Mouse (Mus musculus) intestine, postnatal 0 days (tissue): Measurements from ENCODE around the gene Capn6. TPM values are rescaled to one million over a fixed set of nuclear protein-coding genes. Genes with fewer than 3 reads are reported as not detected.
A peak's percentile ranks its signal among the peaks of the same experiment; 100 is the strongest.

Experiments used
- ATAC-seq: fragments of 200-750 bp; cut with Nextera tagmentation; 2 replicates; pipeline ENCODE4 v1.8.0; 2017; ENCODE audit warnings: mild to moderate bottlenecking, moderate TSS enrichment, moderate library complexity
- H3K27ac ChIP-seq: fragments of 300-500 bp; sonication (generic); 2 replicates; pipeline ENCODE4 v1.5.1; 2014; ENCODE audit warnings: mild to moderate bottlenecking, low read depth, low read length, moderate library complexity
- H3K27me3 ChIP-seq: fragments of 300-500 bp; sonication (generic); replicated peaks from 2 replicates; pipeline ENCODE4 v1.6.1; 2014; ENCODE audit warnings: low read length, mixed read lengths; ENCODE audit not compliant: control insufficient read depth, insufficient read depth
- H3K36me3 ChIP-seq: fragments of 300-500 bp; sonication (generic); 2 replicates; pipeline ENCODE4 v1.6.1; 2014; ENCODE audit warnings: mild to moderate bottlenecking, moderate library complexity; ENCODE audit not compliant: control insufficient read depth, insufficient read depth
- H3K4me1 ChIP-seq: fragments of 300-500 bp; sonication (generic); replicated peaks from 2 replicates; pipeline ENCODE4 v1.6.1; 2014; ENCODE audit warnings: antibody characterized with exemption, low read length, mixed read lengths; ENCODE audit not compliant: control insufficient read depth, insufficient read depth
- H3K4me2 ChIP-seq: fragments of 300-500 bp; sonication (generic); replicated peaks from 2 replicates; pipeline ENCODE4 v1.6.1; 2014; ENCODE audit warnings: low read depth, mild to moderate bottlenecking, moderate library complexity
- H3K4me3 ChIP-seq: fragments of 300-500 bp; sonication (generic); 2 replicates; pipeline ENCODE4 v1.5.1; 2014; ENCODE audit warnings: low read depth, low read length
- H3K9ac ChIP-seq: fragments of 300-500 bp; sonication (generic); 2 replicates; pipeline ENCODE4 v1.6.1; 2014; ENCODE audit warnings: mild to moderate bottlenecking, low read depth, low read length
- H3K9me3 ChIP-seq: fragments of 300-500 bp; sonication (generic); 2 replicates; pipeline ENCODE4 v1.6.1; 2016; ENCODE audit warnings: mixed run types; ENCODE audit not compliant: control insufficient read depth
- CTCF ChIP-seq: sonication (generic); IDR thresholded peaks from 2 replicates; pipeline ENCODE4 v1.5.1; 2016; ENCODE audit warnings: low read depth, mild to moderate bottlenecking, control low read depth, antibody characterized with exemption, moderate library complexity
- WGBS: fragments of 180-500 bp; shearing (Covaris S2); extraction: QIAGEN DNeasy Blood & Tissue Kit; methylation state at CpG from one replicate; pipeline ENCODE4 v1.1.7; 2014; 5-methylcytosine and 5-hydroxymethylcytosine counted together
- polyA plus RNA-seq: library from polyadenylated mRNA; unstranded; fragments of >200 nt; fragmentation: Nextera tagmentation; extraction: Ambion mirVana; gene quantifications from 2 replicates; pipeline ENCODE4 v1.2.1, GENCODE M21; 2015

Capn6 gene
- 8.2 and 9.8 TPM in 2 replicates for polyA plus RNA-seq

DNA sequence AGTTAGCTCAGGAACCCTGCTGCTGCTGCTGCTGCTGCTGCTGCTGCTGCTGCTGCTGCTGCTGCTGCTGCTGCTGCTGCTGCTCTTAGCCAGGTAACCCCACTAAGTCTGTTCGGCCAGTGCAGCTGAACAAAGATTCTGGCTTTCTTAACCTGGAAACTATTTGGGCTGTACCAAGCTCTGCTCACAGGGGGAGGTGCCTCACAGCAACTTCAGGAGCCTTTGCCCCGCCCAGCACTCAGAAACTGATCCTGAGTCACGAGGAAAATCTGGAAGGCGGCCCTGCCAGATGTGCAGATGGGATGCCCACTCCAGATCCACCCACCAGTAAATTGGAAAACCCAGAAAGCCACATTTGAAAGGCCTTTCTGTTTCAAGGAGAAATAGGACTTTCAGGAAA is at the start of gene Capn6:
TSS of gene Capn6 (minus strand) at position 203 of the 400 bp plus-strand sequence.
- no peak for TF ChIP-seq CTCF
- WGBS = 32% methylated on average over 4 of the region's 4 CpGs
- ATAC-seq = no peak
- Histone ChIP-seq H3K9me3 (no peaks in the 10 kb centered on the region), H3K27me3 (no peaks in the 10 kb centered on the region), H3K27ac (no peak within 1 kb of the TSS), H3K9ac (no peak within 1 kb of the TSS), H3K36me3 (no peaks in the 10 kb centered on the region), H3K4me2 (no peak within 1 kb of the TSS), H3K4me3 (no peak within 1 kb of the TSS; the same call in 1 of the 2 replicates), H3K4me1 (no peaks in the 10 kb centered on the region)

DNA sequence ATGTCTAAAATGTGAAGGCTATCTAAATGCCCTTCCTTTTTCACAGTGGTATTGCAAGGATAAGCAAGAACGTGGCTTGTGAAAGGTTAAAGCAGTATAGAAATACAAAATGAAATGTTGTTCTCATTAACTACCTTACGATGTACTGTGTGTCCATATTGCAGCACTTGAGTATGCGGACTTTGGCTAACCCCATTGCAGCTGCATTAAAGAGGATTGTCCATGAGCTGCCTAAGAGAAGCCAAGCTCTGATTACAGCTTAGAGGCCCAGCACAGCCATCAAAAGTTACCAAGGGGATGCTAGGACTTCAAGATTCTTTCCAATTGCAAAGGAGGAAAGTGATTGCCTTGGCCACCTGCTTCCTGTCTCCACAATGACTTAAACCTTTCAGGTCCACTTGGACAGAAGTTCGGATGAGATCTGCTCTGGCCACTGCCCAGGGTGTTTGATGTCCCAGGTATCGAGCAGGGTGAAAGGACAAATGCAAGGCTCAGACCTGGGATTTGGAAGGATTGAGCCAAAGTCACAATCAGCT is 40.0 kb upstream of the Capn6 start:
- Histone ChIP-seq H3K4me2 (no peak overlapping the region), H3K9ac (no peak overlapping the region), H3K27ac (no peak overlapping the region), H3K9me3 (no peaks in the 10 kb centered on the region), H3K4me1 (no peaks in the 10 kb centered on the region), H3K36me3 (no peaks in the 10 kb centered on the region), H3K27me3 (no peaks in the 10 kb centered on the region), H3K4me3 (no peak overlapping the region)
- 74% methylated on average over 5 of the region's 5 CpGs for WGBS
- no peak for ATAC-seq
- TF ChIP-seq CTCF = no peak

DNA sequence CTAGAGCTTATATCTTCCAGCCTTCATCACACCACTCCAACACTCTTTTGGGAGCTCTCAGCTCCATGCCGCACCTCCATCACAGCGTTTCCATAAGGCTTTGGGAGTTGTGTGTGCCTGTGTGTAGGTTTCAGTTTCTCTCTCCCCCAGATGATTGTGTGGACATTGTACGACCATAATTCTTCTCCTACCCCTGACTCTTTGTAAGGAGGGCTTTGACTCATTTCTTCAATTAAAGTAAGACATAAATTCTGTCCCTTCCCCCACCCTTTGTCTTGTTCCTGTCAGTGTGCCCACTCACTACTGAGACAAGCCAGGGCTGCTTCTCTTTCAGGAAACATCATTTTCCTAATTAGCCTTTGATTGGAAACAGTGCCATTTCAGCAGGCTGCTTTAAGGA is 24.1 kb upstream of the Capn6 start:
- H3K27ac ChIP-seq = no peak overlapping the region
- 73% methylated on average over 3 of the region's 3 CpGs for WGBS
- no peak overlapping the region for H3K4me3 ChIP-seq
- H3K9ac ChIP-seq = no peak overlapping the region
- no peaks in the 10 kb centered on the region for H3K36me3 ChIP-seq
- no peaks in the 10 kb centered on the region for H3K9me3 ChIP-seq
- TF ChIP-seq CTCF = no peak
- no peaks in the 10 kb centered on the region for H3K4me1 ChIP-seq
- H3K27me3 ChIP-seq = no peaks in the 10 kb centered on the region
- no peak for ATAC-seq
- H3K4me2 ChIP-seq = no peak overlapping the region

DNA sequence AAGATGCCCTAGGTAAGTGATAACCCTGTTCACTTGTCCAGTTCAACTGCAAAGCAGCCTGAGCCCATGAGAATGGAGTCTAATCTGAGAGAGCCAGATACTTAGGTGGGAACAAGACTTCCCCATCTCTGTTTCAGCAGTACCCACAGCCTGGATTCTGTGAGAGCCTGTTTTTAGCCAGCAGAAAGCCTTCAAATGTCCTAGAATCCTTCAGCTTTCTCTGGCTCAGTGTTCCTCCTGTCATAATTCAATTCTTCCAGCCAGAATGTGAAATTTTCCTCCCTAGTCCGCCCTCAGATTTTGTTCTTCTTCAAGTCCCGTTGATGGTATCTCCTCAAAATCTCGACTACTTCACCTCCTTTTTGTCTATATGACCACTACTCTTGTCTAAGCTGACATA is 22.8 kb upstream of the Capn6 start:
- Histone ChIP-seq H3K27ac (no peak overlapping the region), H3K9ac (no peak overlapping the region), H3K4me2 (no peak overlapping the region), H3K9me3 (no peaks in the 10 kb centered on the region), H3K27me3 (no peaks in the 10 kb centered on the region), H3K36me3 (no peaks in the 10 kb centered on the region), H3K4me3 (no peak overlapping the region), H3K4me1 (no peaks in the 10 kb centered on the region)
- 71% methylated on average over 3 of the region's 3 CpGs for WGBS
- ATAC-seq = no peak
- no peak for TF ChIP-seq CTCF

DNA sequence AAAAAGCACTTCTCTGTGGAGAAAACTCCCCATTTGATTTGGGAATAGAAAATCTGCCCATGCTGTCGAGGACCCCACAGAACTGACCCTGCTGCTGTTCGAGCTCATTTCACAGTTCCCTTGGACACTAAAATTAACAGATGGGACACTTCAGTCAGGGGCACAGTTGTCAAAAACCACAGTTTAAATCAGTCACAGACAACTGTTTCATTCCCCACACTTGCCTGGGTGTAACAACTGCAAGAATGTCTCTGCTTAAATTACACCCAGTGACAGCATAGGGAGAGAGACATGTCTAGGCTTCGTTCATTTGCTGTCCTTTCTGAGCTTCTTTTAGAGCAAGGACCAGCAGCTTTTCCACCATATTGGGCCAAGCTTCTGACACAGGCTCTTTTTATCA is 19.4 kb upstream of the Capn6 start:
- no peak overlapping the region for H3K4me3 ChIP-seq
- H3K4me1 ChIP-seq = no peaks in the 10 kb centered on the region
- no peaks in the 10 kb centered on the region for H3K27me3 ChIP-seq
- no peak overlapping the region for H3K4me2 ChIP-seq
- H3K9me3 ChIP-seq = no peaks in the 10 kb centered on the region
- TF ChIP-seq CTCF = no peak
- H3K9ac ChIP-seq = no peak overlapping the region
- 75% methylated on average over 3 of the region's 3 CpGs for WGBS
- no peak overlapping the region for H3K27ac ChIP-seq
- ATAC-seq = no peak
- no peaks in the 10 kb centered on the region for H3K36me3 ChIP-seq

DNA sequence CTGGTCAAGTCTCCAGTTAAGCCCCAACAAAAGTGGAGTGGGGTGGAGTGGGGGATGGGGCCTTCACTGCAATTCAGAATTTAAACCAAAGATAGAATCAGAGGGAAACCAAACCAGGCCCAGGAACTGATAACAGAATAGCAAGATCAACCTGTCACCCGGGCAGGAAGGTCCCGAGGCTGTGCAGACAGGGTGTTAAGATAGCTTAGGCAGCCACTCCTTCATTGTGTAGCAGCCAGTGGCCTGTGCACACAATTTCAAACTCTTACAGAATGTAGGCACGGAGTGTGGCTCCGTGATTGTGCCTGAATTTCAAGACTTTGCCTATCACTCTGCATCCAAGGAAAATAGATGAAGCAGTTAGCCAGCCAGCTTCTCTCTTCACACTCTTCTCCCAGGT is 693 bp downstream of the Capn6 start:
- TF ChIP-seq CTCF = no peak
- H3K9me3 ChIP-seq = no peaks in the 10 kb centered on the region
- H3K4me2 ChIP-seq = no peak overlapping the region
- WGBS = 47% methylated on average over 4 of the region's 4 CpGs
- H3K9ac ChIP-seq = no peak overlapping the region
- H3K27ac ChIP-seq = no peak overlapping the region
- no peaks in the 10 kb centered on the region for H3K4me1 ChIP-seq
- H3K36me3 ChIP-seq = no peaks in the 10 kb centered on the region
- no peak overlapping the region for H3K4me3 ChIP-seq
- no peak for ATAC-seq
- H3K27me3 ChIP-seq = no peaks in the 10 kb centered on the region

DNA sequence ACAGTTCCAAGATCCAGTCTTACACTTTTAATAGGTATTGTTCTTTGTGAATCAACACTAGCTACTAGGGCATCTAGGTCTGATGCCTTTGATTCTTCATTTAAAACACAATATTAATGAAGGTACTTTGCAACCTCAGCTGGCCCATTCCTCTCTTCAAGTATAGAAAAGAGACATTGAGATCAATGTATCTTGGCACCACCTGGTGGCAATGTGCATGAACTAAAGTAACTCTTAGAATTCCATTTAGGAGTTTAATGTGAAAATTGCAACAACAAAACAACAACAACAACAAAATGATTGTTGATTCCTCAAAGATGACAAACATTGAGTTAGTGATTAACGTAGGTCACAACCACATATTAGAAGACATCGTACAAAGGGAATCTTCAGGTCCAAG is 8.3 kb downstream of the Capn6 start:
- whole genome bisulfite sequencing = 95% methylated on average over 2 of the region's 2 CpGs
- H3K27ac ChIP-seq = no peak overlapping the region
- ATAC-seq = no peak

More for the DNA sequence above, 8.3 kb downstream of the Capn6 start:
- Histone ChIP-seq H3K4me1 (no peaks in the 10 kb centered on the region), H3K4me3 (no peak overlapping the region), H3K27me3 (no peaks in the 10 kb centered on the region), H3K36me3 (no peaks in the 10 kb centered on the region), H3K9ac (no peak overlapping the region), H3K4me2 (no peak overlapping the region), H3K9me3 (no peaks in the 10 kb centered on the region)
- TF ChIP-seq CTCF = peak; percentile 21; the same call in 1 of the 2 replicates
